Mouse (Mus musculus) hindbrain, embryonic 10.5 days (tissue): ENCODE results near the gene Setdb2. TPM values are rescaled to one million over a fixed set of nuclear protein-coding genes. Genes with fewer than 3 reads are reported as not detected.

Source experiments
- DNase-seq: peaks from one replicate; pipeline ENCODE4 v3.0.0-alpha.2; 2017; ENCODE audit warnings: low spot score
- H3K27ac ChIP-seq: fragments of 300-500 bp; sonication (generic); 2 replicates; pipeline ENCODE4 v1.5.1; 2016; ENCODE audit warnings: mild to moderate bottlenecking, moderate library complexity
- H3K27me3 ChIP-seq: fragments of 300-500 bp; sonication (generic); 2 replicates; pipeline ENCODE4 v1.6.1; 2016; ENCODE audit warnings: mild to moderate bottlenecking; ENCODE audit not compliant: poor library complexity, insufficient read depth, severe bottlenecking
- H3K36me3 ChIP-seq: fragments of 300-500 bp; sonication (generic); 2 replicates; pipeline ENCODE4 v1.6.1; 2016; ENCODE audit warnings: mild to moderate bottlenecking, moderate library complexity
- H3K4me1 ChIP-seq: fragments of 300-500 bp; sonication (generic); replicated peaks from 2 replicates; pipeline ENCODE4 v1.6.1; 2016; ENCODE audit warnings: mild to moderate bottlenecking
- H3K4me3 ChIP-seq: fragments of 300-500 bp; sonication (generic); 2 replicates; pipeline ENCODE4 v1.5.1; 2016; ENCODE audit warnings: mild to moderate bottlenecking, moderate library complexity
- H3K9me3 ChIP-seq: fragments of 300-500 bp; sonication (generic); 2 replicates; pipeline ENCODE4 v1.6.1; 2016; ENCODE audit warnings: mild to moderate bottlenecking, moderate library complexity
- WGBS: fragments of 180-500 bp; shearing (Covaris S2); methylation state at CpG from one replicate; pipeline ENCODE4 v1.1.7; 2016; 5-methylcytosine and 5-hydroxymethylcytosine counted together
- polyA plus RNA-seq: library from polyadenylated mRNA; unstranded; fragments of >200 nt; fragmentation: Nextera tagmentation; extraction: Ambion mirVana; gene quantifications from 2 replicates; pipeline ENCODE4 v1.2.1, GENCODE M21; 2016

Gene Setdb2
- 12.1 and 12.6 TPM in 2 replicates for polyA plus RNA-seq

GRCm38 (mm10) chr14:59440558-59441471 is at the start of gene Setdb2, which contains the start of gene Cab39l:
TSS of gene Setdb2 (minus strand) at chr14:59440884.
TSS of gene Cab39l (plus strand) at chr14:59440972.
- H3K4me3 ChIP-seq, result peak within 1 kb of the TSS; percentile 92
- peak within 1 kb of the TSS; percentile 92 for H3K27ac ChIP-seq
- under 1% methylated on average over 66 of the region's 66 CpGs for WGBS
- no peaks in the 10 kb centered on the region for H3K9me3 ChIP-seq
- peak; percentile 93 for DNase-seq
- peaks cover 14% of the 10 kb centered on the region for H3K4me1 ChIP-seq
- 0 out of 2 replicates have a peak, but pooled peaks cover 3% of the 10 kb centered on the region for H3K36me3 ChIP-seq
- H3K27me3 ChIP-seq, result no peaks in the 10 kb centered on the region

- no peak overlapping the region for H3K4me3 ChIP-seq
- no peaks in the 10 kb centered on the region for H3K4me1 ChIP-seq
- no peak overlapping the region for H3K27ac ChIP-seq
- WGBS, result 92% methylated on average over 4 of the region's 4 CpGs
- H3K9me3 ChIP-seq, result no peaks in the 10 kb centered on the region
- H3K27me3 ChIP-seq, result no peaks in the 10 kb centered on the region
- H3K36me3 ChIP-seq, result no peaks in the 10 kb centered on the region
- no peak for DNase-seq
Measured at GRCm38 (mm10) chr14:59485247-59485810, 44.6 kb upstream of the Setdb2 start.

GRCm38 (mm10) chr14:59478699-59479098 is 38.0 kb upstream of the Setdb2 start:
- H3K36me3 ChIP-seq, result no peaks in the 10 kb centered on the region
- 76% methylated on average over 6 of the region's 6 CpGs for WGBS
- H3K4me1 ChIP-seq, result no peaks in the 10 kb centered on the region
- no peaks in the 10 kb centered on the region for H3K27me3 ChIP-seq
- DNase-seq, result no peak
- no peaks in the 10 kb centered on the region for H3K9me3 ChIP-seq
- H3K27ac ChIP-seq, result no peak overlapping the region
- H3K4me3 ChIP-seq, result no peak overlapping the region

- H3K27ac ChIP-seq, result no peak overlapping the region
- WGBS, result 91% methylated on average over 1 of the region's 1 CpGs
- no peak for DNase-seq
Measured at GRCm38 (mm10) chr14:59470781-59471180, 30.1 kb upstream of the Setdb2 start.

GRCm38 (mm10) chr14:59467798-59468197 is 27.1 kb upstream of the Setdb2 start:
- 70% methylated on average over 1 of the region's 1 CpGs for WGBS

More at GRCm38 (mm10) chr14:59470781-59471180, 30.1 kb upstream of the Setdb2 start:
- H3K9me3 ChIP-seq, result no peaks in the 10 kb centered on the region
- H3K36me3 ChIP-seq, result no peaks in the 10 kb centered on the region
- H3K27me3 ChIP-seq, result no peaks in the 10 kb centered on the region
- no peak overlapping the region for H3K4me3 ChIP-seq
- no peaks in the 10 kb centered on the region for H3K4me1 ChIP-seq

GRCm38 (mm10) chr14:59466503-59466902 is 25.8 kb upstream of the Setdb2 start:
- 94% methylated on average over 2 of the region's 2 CpGs for WGBS
- DNase-seq, result no peak
- no peaks in the 10 kb centered on the region for H3K9me3 ChIP-seq
- peaks cover 6% of the 10 kb centered on the region; the same call in 1 of the 2 replicates for H3K36me3 ChIP-seq
- H3K27me3 ChIP-seq, result no peaks in the 10 kb centered on the region
- no peaks in the 10 kb centered on the region for H3K4me1 ChIP-seq
- H3K27ac ChIP-seq, result no peak overlapping the region
- H3K4me3 ChIP-seq, result no peak overlapping the region

More at GRCm38 (mm10) chr14:59467798-59468197, 27.1 kb upstream of the Setdb2 start:
- H3K4me1 ChIP-seq, result no peaks in the 10 kb centered on the region
- no peak overlapping the region for H3K4me3 ChIP-seq
- no peaks in the 10 kb centered on the region for H3K27me3 ChIP-seq
- no peak overlapping the region for H3K27ac ChIP-seq
- no peak for DNase-seq
- H3K36me3 ChIP-seq, result no peaks in the 10 kb centered on the region
- no peaks in the 10 kb centered on the region for H3K9me3 ChIP-seq

GRCm38 (mm10) chr14:59447981-59448380 is 7.3 kb upstream of the Setdb2 start:
- H3K4me1 ChIP-seq, result no peaks in the 10 kb centered on the region
- no peak overlapping the region for H3K27ac ChIP-seq
- DNase-seq, result no peak
- no peaks in the 10 kb centered on the region for H3K27me3 ChIP-seq
- H3K4me3 ChIP-seq, result no peak overlapping the region
- peaks cover 10% of the 10 kb centered on the region; the same call in 1 of the 2 replicates for H3K9me3 ChIP-seq
- no peaks in the 10 kb centered on the region for H3K36me3 ChIP-seq

- 90% methylated on average over 1 of the region's 1 CpGs for WGBS
Measured at GRCm38 (mm10) chr14:59445421-59445820, 4.7 kb upstream of the Setdb2 start.

GRCm38 (mm10) chr14:59441472-59441805 is 755 bp upstream of the Setdb2 start:
- 16% methylated on average over 6 of the region's 6 CpGs for WGBS
- Histone ChIP-seq H3K36me3 (0 out of 2 replicates have a peak, but pooled peaks cover 3% of the 10 kb centered on the region), H3K27me3 (no peaks in the 10 kb centered on the region), H3K4me1 (peaks cover 14% of the 10 kb centered on the region), H3K9me3 (no peaks in the 10 kb centered on the region), H3K27ac (peak overlapping the region; percentile 92), H3K4me3 (peak overlapping the region; percentile 92)
- DNase-seq, result no peak

More at GRCm38 (mm10) chr14:59445421-59445820, 4.7 kb upstream of the Setdb2 start:
- DNase-seq, result no peak
- no peak overlapping the region for H3K4me3 ChIP-seq
- H3K27ac ChIP-seq, result no peak overlapping the region
- peaks cover 10% of the 10 kb centered on the region; the same call in 1 of the 2 replicates for H3K9me3 ChIP-seq
- no peaks in the 10 kb centered on the region for H3K36me3 ChIP-seq
- no peaks in the 10 kb centered on the region for H3K4me1 ChIP-seq
- H3K27me3 ChIP-seq, result no peaks in the 10 kb centered on the region

GRCm38 (mm10) chr14:59440039-59440438 is 645 bp downstream of the Setdb2 start:
- 25% methylated on average over 7 of the region's 7 CpGs for WGBS
- DNase-seq, result no peak
- Histone ChIP-seq H3K27ac (peak overlapping the region; percentile 92), H3K4me1 (peaks cover 14% of the 10 kb centered on the region), H3K9me3 (no peaks in the 10 kb centered on the region), H3K27me3 (no peaks in the 10 kb centered on the region), H3K36me3 (0 out of 2 replicates have a peak, but pooled peaks cover 3% of the 10 kb centered on the region), H3K4me3 (peak overlapping the region; percentile 92)

GRCm38 (mm10) chr14:59438505-59438904 is 2.2 kb downstream of the Setdb2 start:
- no peak overlapping the region for H3K27ac ChIP-seq
- no peak overlapping the region for H3K4me3 ChIP-seq
- H3K4me1 ChIP-seq, result peaks cover 14% of the 10 kb centered on the region
- no peaks in the 10 kb centered on the region for H3K27me3 ChIP-seq
- 0 out of 2 replicates have a peak, but pooled peaks cover 3% of the 10 kb centered on the region for H3K36me3 ChIP-seq
- no peak for DNase-seq
- no peaks in the 10 kb centered on the region for H3K9me3 ChIP-seq
- 91% methylated on average over 2 of the region's 2 CpGs for WGBS

- DNase-seq, result no peak
- Histone ChIP-seq H3K9me3 (no peaks in the 10 kb centered on the region), H3K4me3 (no peak overlapping the region), H3K36me3 (0 out of 2 replicates have a peak, but pooled peaks cover 3% of the 10 kb centered on the region), H3K27me3 (no peaks in the 10 kb centered on the region), H3K4me1 (peaks cover 14% of the 10 kb centered on the region), H3K27ac (no peak overlapping the region)
- 90% methylated on average over 3 of the region's 3 CpGs for WGBS
Measured at GRCm38 (mm10) chr14:59437398-59437797, 3.3 kb downstream of the Setdb2 start.

GRCm38 (mm10) chr14:59435206-59435605 is 5.5 kb downstream of the Setdb2 start:
- H3K9me3 ChIP-seq, result no peaks in the 10 kb centered on the region
- no peak for DNase-seq
- H3K4me3 ChIP-seq, result no peak overlapping the region
- H3K27ac ChIP-seq, result no peak overlapping the region
- H3K36me3 ChIP-seq, result 0 out of 2 replicates have a peak, but pooled peaks cover 3% of the 10 kb centered on the region
- no peaks in the 10 kb centered on the region for H3K27me3 ChIP-seq
- H3K4me1 ChIP-seq, result peaks cover 14% of the 10 kb centered on the region
